Mouse (Mus musculus) ovary, postnatal 36 days (tissue): Measurements from ENCODE around the gene Exosc10.
A peak's percentile ranks its signal among the peaks of the same experiment; 100 is the strongest.

ENCODE experiments used
- DNase-seq: peaks from one replicate; pipeline ENCODE4 v3.0.0; 2022; ENCODE audit warnings: low spot score, mixed read lengths

Gene Exosc10

GRCm38 (mm10) chr4:148607758-148608157, 49.5 kb downstream of the Exosc10 start:
- peak; percentile 70 for DNase-seq

GRCm38 (mm10) chr4:148609805-148610204, 51.6 kb downstream of the Exosc10 start:
- no peak for DNase-seq

- no peak for DNase-seq
Measured at GRCm38 (mm10) chr4:148610631-148611364, 52.6 kb downstream of the Exosc10 start.

- DNase-seq, result no peak
Measured at GRCm38 (mm10) chr4:148612557-148612956, 54.3 kb downstream of the Exosc10 start.

- DNase-seq, result no peak
Measured at GRCm38 (mm10) chr4:148613738-148614137, 55.5 kb downstream of the Exosc10 start.

GRCm38 (mm10) chr4:148619805-148620204, 61.6 kb downstream of the Exosc10 start:
- DNase-seq, result no peak

- no peak for DNase-seq
Measured at GRCm38 (mm10) chr4:148620718-148621117, 62.5 kb downstream of the Exosc10 start.

- DNase-seq, result no peak
Measured at GRCm38 (mm10) chr4:148622485-148622884, 64.3 kb downstream of the Exosc10 start.

GRCm38 (mm10) chr4:148623609-148624008, 65.4 kb downstream of the Exosc10 start:
- no peak for DNase-seq

GRCm38 (mm10) chr4:148625010-148625409, 66.8 kb downstream of the Exosc10 start:
- DNase-seq, result no peak

GRCm38 (mm10) chr4:148625756-148626622, 67.8 kb downstream of the Exosc10 start:
- no peak for DNase-seq

- peak; percentile 97 for DNase-seq
Measured at GRCm38 (mm10) chr4:148626623-148627185, 68.5 kb downstream of the Exosc10 start, which contains the start of gene Tardbp. Tardbp (minus strand) TSS chr4:148627019.

GRCm38 (mm10) chr4:148627246-148627645, 69.0 kb downstream of the Exosc10 start:
- no peak for DNase-seq
